Mouse (Mus musculus) C2C12 (cell line): Measurements from ENCODE around the gene Nfxl1.

ENCODE experiments used
- CTCF ChIP-seq: IDR thresholded peaks from one replicate; pipeline ENCODE4 v1.5.1; 2011; ENCODE audit not compliant: control insufficient read depth, insufficient read depth, insufficient read length
- MYOD1 ChIP-seq: IDR thresholded peaks from one replicate; pipeline ENCODE4 v1.6.1; 2011; ENCODE audit warnings: low read depth; ENCODE audit not compliant: control insufficient read depth, insufficient read length
- USF1 ChIP-seq: IDR thresholded peaks from one replicate; pipeline ENCODE4 v1.6.1; 2011; ENCODE audit warnings: low read depth, mild to moderate bottlenecking, control low read depth, moderate library complexity

- TF ChIP-seq CTCF (no peak), USF1 (no peak), MYOD1 (no peak)
Measured at GRCm38 (mm10) chr5:72502778-72503177, 56.7 kb downstream of the Nfxl1 start.
